Mouse (Mus musculus) MEL (cell line): ENCODE results near the gene Ezh2. TPM values are rescaled to one million over a fixed set of nuclear protein-coding genes. Genes with fewer than 3 reads are reported as not detected.

Experiments
- polyA plus RNA-seq, 2 experiments: library from polyadenylated mRNA; stranded (reverse) in 1 of 2; unstranded in 1 of 2; fragments of >175 nt in 1 of 2; fragments of >200 nt in 1 of 2; gene quantifications; 2 replicates each; pipeline versions ENCODE4 v1.2.1 to v1.2.4; 2012; ENCODE audit warnings: low replicate concordance in 2 of 2, low read depth in 1 of 2; ENCODE audit not compliant: insufficient read length in 2 of 2, insufficient read depth in 1 of 2, missing spikeins in 1 of 2
- total RNA-seq: library from RNA; depleted of rRNA; stranded (reverse); fragments of 300-350 nt; gene quantifications from 2 replicates; pipeline ENCODE4 v1.2.3, GENCODE M21; 2012; rRNA removed

Ezh2 gene
- total and polyA plus RNA-seq, 3 experiments, result 30.9 to 1,353 (median 82.6) TPM

Other genes with a start within 250 kb of the Ezh2 start
- gene Cul1, start 141.9 kb downstream of the Ezh2 start, total RNA-seq, result 40.4 and 48.2 TPM in 2 replicates
- 10 to 100 TPM in 1 of 2 experiments, not detected in 1; 58.4 TPM for gene Cul1, start 141.9 kb downstream of the Ezh2 start, polyA plus RNA-seq
- gene Pdia4, start 218.1 kb upstream of the Ezh2 start, total RNA-seq, result 95.0 and 112 TPM in 2 replicates
- gene Pdia4, start 218.1 kb upstream of the Ezh2 start, polyA plus RNA-seq, result 10 to 100 TPM in 1 of 2 experiments, not detected in 1; 91.4 TPM
- gene Zfp786, start 235.5 kb upstream of the Ezh2 start, total RNA-seq, result 1.2 and 2.0 TPM in 2 replicates
- gene Zfp786, start 235.5 kb upstream of the Ezh2 start, polyA plus RNA-seq, result 1 to 10 TPM in 1 of 2 experiments, not detected in 1; 1.3 TPM
- gene Zfp398, start 240.3 kb upstream of the Ezh2 start, total RNA-seq, result 4.2 and 4.7 TPM in 2 replicates
- gene Zfp398, start 240.3 kb upstream of the Ezh2 start, polyA plus RNA-seq, result 1 to 10 TPM in 1 of 2 experiments, not detected in 1; 9.5 TPM